ENCODE assay signal across 10 mouse cellular contexts in genomic region chr11:98138894-98139293, GRCm38 (mm10).
"Had no signal": no experiment of that assay in that cellular context is flagged by ENCODE, and none has a peak within 500 bp of the region (broad histone marks: within the 10 kb centered on the region; RNA-seq: fewer than 3 reads in every experiment).

No protein-coding gene starts in this region.

- H3K4me2 ChIP-seq: midbrain, embryonic 12.5 days; neural tube, embryonic 13.5 days had no signal

- DNase-seq: kidney, adult 9 months; retina, postnatal 1 day; right cerebral cortex, postnatal 4 days; spleen, adult 18-20 months; thymus, postnatal 36 days had no signal

- H3K27ac ChIP-seq: kidney, postnatal 0 days; liver, embryonic 14.5 days; midbrain, embryonic 12.5 days; neural tube, embryonic 13.5 days had no signal

- ATAC-seq: midbrain, embryonic 16.5 days had no signal

- H3K4me3 ChIP-seq: midbrain, embryonic 12.5 days; neural tube, embryonic 13.5 days had no signal

- H3K9me3 ChIP-seq: midbrain, embryonic 12.5 days; neural tube, embryonic 13.5 days had no signal

- H3K27me3 ChIP-seq: midbrain, embryonic 12.5 days; neural tube, embryonic 13.5 days had no signal

- H3K36me3 ChIP-seq: neural tube, embryonic 13.5 days had no signal

- H3K4me1 ChIP-seq: midbrain, embryonic 12.5 days had no signal

- H3K9ac ChIP-seq: liver, embryonic 14.5 days; midbrain, embryonic 12.5 days; neural tube, embryonic 13.5 days had no signal
